Mouse (Mus musculus) c-Kit-positive CD71-positive TER-119-positive erythroid progenitor cells, embryonic 14.5 days (primary cell): ENCODE results near the gene C9orf72.
"Not testable (repeated sequence)": the region's sequence is repeated elsewhere in the genome, so short reads cannot be mapped to it uniquely, and the experiment has no call there.

Experiments used
- DNase-seq: peaks from one replicate; pipeline ENCODE4 v3.0.0-alpha.2; 2013; ENCODE audit warnings: low spot score

Gene C9orf72

GRCm38 (mm10) chr4:35225734-35226495 is at the start of gene C9orf72:
Gene C9orf72 (minus strand): TSS chr4:35226175.
- DNase-seq: peak; percentile 91

- no peak for DNase-seq
These were observed 33.0 kb upstream of the C9orf72 start for GRCm38 (mm10) chr4:35259006-35259405.

- no peak for DNase-seq
These were observed 18.0 kb upstream of the C9orf72 start for GRCm38 (mm10) chr4:35244023-35244422.

GRCm38 (mm10) chr4:35241735-35242134 is 15.8 kb upstream of the C9orf72 start:
- no peak for DNase-seq

- no peak for DNase-seq
These were observed 12.7 kb upstream of the C9orf72 start for GRCm38 (mm10) chr4:35238696-35239095.

- not testable (repeated sequence) for DNase-seq
These were observed 12.3 kb upstream of the C9orf72 start for GRCm38 (mm10) chr4:35238240-35238639.

GRCm38 (mm10) chr4:35236313-35236712 is 10.3 kb upstream of the C9orf72 start:
- no peak for DNase-seq

GRCm38 (mm10) chr4:35228260-35228659 is 2.3 kb upstream of the C9orf72 start:
- no peak for DNase-seq

GRCm38 (mm10) chr4:35226496-35226992 is 569 bp upstream of the C9orf72 start:
- no peak for DNase-seq

- DNase-seq: no peak
These were observed 738 bp downstream of the C9orf72 start for GRCm38 (mm10) chr4:35225141-35225733.

GRCm38 (mm10) chr4:35224101-35224500 is 1.9 kb downstream of the C9orf72 start:
- DNase-seq: no peak

- DNase-seq: no peak
These were observed 2.5 kb downstream of the C9orf72 start for GRCm38 (mm10) chr4:35223376-35223988.

GRCm38 (mm10) chr4:35221903-35222302 is 4.1 kb downstream of the C9orf72 start:
- DNase-seq: no peak

GRCm38 (mm10) chr4:35221131-35221530 is 4.8 kb downstream of the C9orf72 start:
- DNase-seq: no peak

GRCm38 (mm10) chr4:35220108-35220731 is 5.8 kb downstream of the C9orf72 start:
- no peak for DNase-seq

- DNase-seq: no peak
These were observed 21.3 kb downstream of the C9orf72 start for GRCm38 (mm10) chr4:35204659-35205058.

GRCm38 (mm10) chr4:35203724-35204123 is 22.3 kb downstream of the C9orf72 start:
- no peak for DNase-seq

- DNase-seq: no peak
These were observed 24.3 kb downstream of the C9orf72 start for GRCm38 (mm10) chr4:35201700-35202099.

GRCm38 (mm10) chr4:35192725-35193124 is 33.2 kb downstream of the C9orf72 start:
- no peak for DNase-seq

GRCm38 (mm10) chr4:35189794-35190193 is 36.2 kb downstream of the C9orf72 start:
- DNase-seq: no peak

- no peak for DNase-seq
These were observed 38.2 kb downstream of the C9orf72 start for GRCm38 (mm10) chr4:35187617-35188326.
